Mouse (Mus musculus): Measurements from ENCODE around the gene Olfr1163.
"Not testable (repeated sequence)": the region's sequence is repeated elsewhere in the genome, so short reads cannot be mapped to it uniquely, and the experiment has no call there.

Olfr1163 gene

GRCm38 (mm10) chr2:88071730-88072129 lies at the start of gene Olfr1163:
TSS of gene Olfr1163 (minus strand) at chr2:88071830.
- no peak for DNase-seq

GRCm38 (mm10) chr2:88093866-88094265 lies 22.2 kb upstream of the Olfr1163 start, which contains the start of gene Olfr1164:
TSS of gene Olfr1164 (minus strand) at chr2:88093966.
- no peak for DNase-seq

- no peak for DNase-seq
Observed at GRCm38 (mm10) chr2:88063587-88063986, 8.0 kb downstream of the Olfr1163 start.

- DNase-seq: no peak
Observed at GRCm38 (mm10) chr2:88051029-88051428, 20.6 kb downstream of the Olfr1163 start, which contains the start of gene Olfr1162. TSS of gene Olfr1162 (minus strand) at chr2:88051129.

- DNase-seq: no peak
Observed at GRCm38 (mm10) chr2:88037599-88037998, 34.0 kb downstream of the Olfr1163 start, which contains the start of gene Olfr73. TSS of gene Olfr73 (minus strand) at chr2:88037699.

GRCm38 (mm10) chr2:88022474-88022873 lies 49.2 kb downstream of the Olfr1163 start, which contains the start of gene Olfr1161:
TSS of gene Olfr1161 (plus strand) at chr2:88022774.
- not testable (repeated sequence) for DNase-seq

Measured in heart, adult 11 months (tissue).